Mouse (Mus musculus) limb, embryonic 11.5 days (tissue): ENCODE results near the gene Zbtb22. TPM values are rescaled to one million over a fixed set of nuclear protein-coding genes. Genes with fewer than 3 reads are reported as not detected.
"Not testable (repeated sequence)": the region's sequence is repeated elsewhere in the genome, so short reads cannot be mapped to it uniquely, and the experiment has no call there.

Experiments used
- ATAC-seq: fragments of 200-750 bp; cut with Nextera tagmentation; 2 replicates; pipeline ENCODE4 v1.8.0; 2017; ENCODE audit warnings: low read depth; ENCODE audit not compliant: insufficient number of reproducible peaks, low FRiP score, low TSS enrichment
- DNase-seq: peaks from one replicate; pipeline ENCODE4 v3.0.0-alpha.2; 2015; ENCODE audit warnings: low spot score
- H3K27ac ChIP-seq: fragments of 300-500 bp; sonication (generic); replicated peaks from 2 replicates; pipeline ENCODE4 v1.5.1; 2014; ENCODE audit warnings: low read depth, mild to moderate bottlenecking, low read length
- H3K27me3 ChIP-seq: fragments of 300-500 bp; sonication (generic); 2 replicates; pipeline ENCODE4 v1.6.1; 2014; ENCODE audit warnings: mild to moderate bottlenecking, low read length, mixed read lengths; ENCODE audit not compliant: control insufficient read depth, insufficient read depth
- H3K36me3 ChIP-seq: fragments of 300-500 bp; sonication (generic); 2 replicates; pipeline ENCODE4 v1.6.1; 2014; ENCODE audit warnings: mild to moderate bottlenecking, low read length, moderate library complexity, mixed read lengths; ENCODE audit not compliant: control insufficient read depth, insufficient read depth
- H3K4me1 ChIP-seq: fragments of 300-500 bp; sonication (generic); 2 replicates; pipeline ENCODE4 v1.6.1; 2014; ENCODE audit warnings: low read length, mixed read lengths; ENCODE audit not compliant: control insufficient read depth, insufficient read depth
- H3K4me2 ChIP-seq: fragments of 300-500 bp; sonication (generic); 2 replicates; pipeline ENCODE4 v1.6.1; 2014; ENCODE audit warnings: low read depth, mild to moderate bottlenecking, moderate library complexity; ENCODE audit not compliant: severe bottlenecking
- H3K4me3 ChIP-seq: fragments of 300-500 bp; sonication (generic); 2 replicates; pipeline ENCODE4 v1.5.1; 2014; ENCODE audit warnings: low read depth, low read length
- H3K9ac ChIP-seq: fragments of 300-500 bp; sonication (generic); 2 replicates; pipeline ENCODE4 v1.6.1; 2014; ENCODE audit warnings: mild to moderate bottlenecking, low read length
- H3K9me3 ChIP-seq: fragments of 300-500 bp; sonication (generic); 2 replicates; pipeline ENCODE4 v1.6.1; 2016; ENCODE audit warnings: low read length; ENCODE audit not compliant: control insufficient read depth
- WGBS: fragments of 180-500 bp; shearing (Covaris S2); extraction: QIAGEN DNeasy Blood & Tissue Kit; methylation state at CpG from one replicate; pipeline ENCODE4 v1.1.7; 2014; 5-methylcytosine and 5-hydroxymethylcytosine counted together
- polyA plus RNA-seq: library from polyadenylated mRNA; unstranded; fragments of >200 nt; fragmentation: Nextera tagmentation; extraction: Ambion mirVana; gene quantifications from 2 replicates; pipeline ENCODE4 v1.2.1, GENCODE M21; 2014

Zbtb22 gene
- polyA plus RNA-seq, 1 experiment from 2014 or later: 11.8 TPM

DNA sequence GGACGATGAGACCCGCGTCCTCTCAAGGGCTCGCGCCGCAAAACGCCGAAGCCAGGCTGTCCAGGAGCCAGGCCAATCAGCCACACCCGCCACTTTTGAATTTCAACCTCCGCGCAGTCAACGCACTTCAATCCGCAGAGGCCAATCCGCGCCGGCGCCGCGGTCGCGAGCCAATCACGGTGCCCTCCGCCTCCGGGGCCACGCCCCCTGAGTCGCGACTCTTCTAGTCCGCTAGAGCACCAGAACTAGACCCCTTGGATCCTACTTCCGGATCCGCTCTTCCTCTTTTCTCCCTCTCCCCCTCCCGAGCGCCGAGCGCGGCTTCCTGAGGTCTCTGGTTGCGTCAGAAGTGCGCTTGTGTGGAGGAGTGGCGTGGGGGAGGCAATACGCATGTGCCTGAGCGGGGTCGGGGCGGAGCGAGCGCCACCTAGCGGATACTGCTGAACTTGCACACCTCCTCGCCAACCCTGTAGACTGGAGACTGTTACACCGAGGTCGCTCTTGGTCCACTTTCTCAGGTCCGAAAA, 25.1 kb upstream of the Zbtb22 start, which contains the start of gene Kifc1:
Gene Kifc1, minus strand, starts transcription at position 129 of the 527 bp plus-strand sequence.
- DNase-seq (peak; percentile 100), ATAC-seq (peak; percentile 97)
- H3K4me2 ChIP-seq: peak within 1 kb of the TSS; percentile 60
- H3K4me1 ChIP-seq: no peaks in the 10 kb centered on the region
- under 1% methylated on average over 48 of the region's 49 CpGs for WGBS
- H3K27ac ChIP-seq: no peak within 1 kb of the TSS; the same call in 1 of the 2 replicates
- peak within 1 kb of the TSS; percentile 60 for H3K4me3 ChIP-seq
- H3K9me3 ChIP-seq: no peaks in the 10 kb centered on the region
- H3K9ac ChIP-seq: peak within 1 kb of the TSS; percentile 73
- H3K27me3 ChIP-seq: no peaks in the 10 kb centered on the region
- H3K36me3 ChIP-seq: peaks cover 3% of the 10 kb centered on the region; the same call in 1 of the 2 replicates

- no peak overlapping the region for H3K9ac ChIP-seq
- H3K4me1 ChIP-seq: no peaks in the 10 kb centered on the region
- no peaks in the 10 kb centered on the region for H3K27me3 ChIP-seq
- no peaks in the 10 kb centered on the region for H3K36me3 ChIP-seq
- H3K9me3 ChIP-seq: no peaks in the 10 kb centered on the region
- H3K27ac ChIP-seq: no peak overlapping the region
- ATAC-seq: no peak
- no peak overlapping the region for H3K4me2 ChIP-seq
- no peak for DNase-seq
- 69% methylated on average over 2 of the region's 2 CpGs for WGBS
- H3K4me3 ChIP-seq: no peak overlapping the region
Observed at GRCm38 (mm10) chr17:33891357-33891756, 24.3 kb upstream of the Zbtb22 start.

GRCm38 (mm10) chr17:33891892-33892291, 23.8 kb upstream of the Zbtb22 start:
- DNase-seq, H3K4me2 ChIP-seq, H3K4me1 ChIP-seq, ATAC-seq, H3K36me3 ChIP-seq, H3K27me3 ChIP-seq, H3K27ac ChIP-seq, H3K9me3 ChIP-seq, H3K4me3 ChIP-seq, H3K9ac ChIP-seq: not testable (repeated sequence)
- 67% methylated on average over 6 of the region's 6 CpGs for WGBS

DNA sequence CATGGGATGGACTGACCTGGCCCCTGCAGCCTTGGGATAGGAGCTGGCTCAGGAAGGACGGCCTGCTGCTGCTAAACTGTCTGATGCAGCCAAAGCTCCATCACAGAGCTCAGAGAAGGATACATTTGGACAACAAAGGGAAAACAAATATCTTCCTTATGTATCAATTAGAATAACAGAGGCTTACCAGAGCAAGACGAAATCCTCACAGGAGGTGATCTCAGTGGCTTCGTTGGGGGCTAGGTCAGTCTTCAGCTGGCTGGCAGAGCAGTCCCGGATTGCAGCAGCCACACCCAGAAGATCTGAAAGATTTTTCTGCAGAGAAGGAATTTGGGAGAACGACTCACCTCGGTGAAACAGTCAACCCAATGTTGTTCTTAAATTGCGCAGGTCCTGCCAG, 23.3 kb upstream of the Zbtb22 start:
- H3K4me3 ChIP-seq: no peak overlapping the region
- no peaks in the 10 kb centered on the region for H3K36me3 ChIP-seq
- ATAC-seq (no peak), DNase-seq (no peak)
- H3K4me2 ChIP-seq: no peak overlapping the region
- no peak overlapping the region for H3K9ac ChIP-seq
- no peak overlapping the region for H3K27ac ChIP-seq
- 32% methylated on average over 7 of the region's 7 CpGs for WGBS
- H3K4me1 ChIP-seq: no peaks in the 10 kb centered on the region
- H3K9me3 ChIP-seq: no peaks in the 10 kb centered on the region
- no peaks in the 10 kb centered on the region for H3K27me3 ChIP-seq

DNA sequence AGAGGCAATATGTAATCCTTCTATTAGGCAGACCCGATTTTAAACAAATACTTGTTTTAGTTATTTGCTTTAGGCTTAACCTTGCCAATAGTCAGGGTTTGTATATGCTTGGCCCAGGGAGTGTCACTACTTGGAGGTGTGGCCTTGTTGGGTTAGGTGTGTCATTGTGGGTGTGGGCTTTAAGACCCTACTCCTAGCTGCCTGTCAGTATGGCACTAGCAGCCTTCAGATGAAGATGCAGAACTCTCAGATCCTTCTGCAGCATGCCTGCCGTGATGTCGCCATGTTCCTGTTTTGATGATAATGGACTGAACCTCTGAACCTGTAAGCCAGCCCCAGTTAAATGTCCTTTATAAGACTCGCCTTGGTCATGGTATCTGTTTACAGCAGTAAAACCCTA, 22.7 kb upstream of the Zbtb22 start:
- ATAC-seq, DNase-seq, H3K9me3 ChIP-seq, H3K4me3 ChIP-seq, H3K36me3 ChIP-seq, H3K4me2 ChIP-seq, H3K27ac ChIP-seq, H3K4me1 ChIP-seq, H3K9ac ChIP-seq, H3K27me3 ChIP-seq: not testable (repeated sequence)
- 82% methylated on average over 4 of the region's 4 CpGs for WGBS

GRCm38 (mm10) chr17:33897114-33897794, 18.4 kb upstream of the Zbtb22 start:
- ATAC-seq (no peak), DNase-seq (peak; percentile 65)
- Histone ChIP-seq H3K36me3 (no peaks in the 10 kb centered on the region), H3K9me3 (no peaks in the 10 kb centered on the region), H3K4me2 (no peak overlapping the region), H3K9ac (no peak overlapping the region), H3K4me1 (no peaks in the 10 kb centered on the region), H3K4me3 (no peak overlapping the region), H3K27ac (no peak overlapping the region), H3K27me3 (no peaks in the 10 kb centered on the region)
- 46% methylated on average over 6 of the region's 6 CpGs for WGBS

GRCm38 (mm10) chr17:33898193-33898592, 17.5 kb upstream of the Zbtb22 start:
- H3K9ac ChIP-seq, H3K36me3 ChIP-seq, H3K4me2 ChIP-seq, H3K9me3 ChIP-seq, H3K27ac ChIP-seq, ATAC-seq, H3K4me1 ChIP-seq, H3K4me3 ChIP-seq, H3K27me3 ChIP-seq, DNase-seq: not testable (repeated sequence)
- WGBS: 87% methylated on average over 4 of the region's 4 CpGs

DNA sequence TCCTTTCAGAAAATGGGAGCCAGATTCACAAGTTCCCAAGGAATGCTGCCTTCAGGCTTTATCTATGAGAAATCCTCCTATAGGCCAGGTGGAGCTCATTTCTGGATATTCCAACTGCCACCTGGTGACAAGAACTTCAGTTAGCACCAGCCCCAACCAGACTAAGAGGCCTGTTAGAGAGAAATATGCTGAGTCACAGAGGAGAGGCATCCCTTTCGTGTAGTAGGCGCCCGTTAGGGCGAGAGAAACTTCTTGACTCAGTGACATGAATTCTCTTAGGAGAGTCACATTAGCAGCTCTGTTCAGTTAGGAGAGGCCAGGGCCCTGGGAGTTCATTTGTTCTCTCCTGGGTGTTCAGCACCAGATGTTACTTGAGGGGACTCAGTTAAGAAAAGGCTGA, 16.1 kb upstream of the Zbtb22 start:
- 82% methylated on average over 4 of the region's 4 CpGs for WGBS

More for the DNA sequence above, 16.1 kb upstream of the Zbtb22 start:
- H3K9ac ChIP-seq: no peak overlapping the region
- H3K9me3 ChIP-seq: no peaks in the 10 kb centered on the region
- H3K4me2 ChIP-seq: no peak overlapping the region
- H3K27me3 ChIP-seq: no peaks in the 10 kb centered on the region
- no peak for ATAC-seq
- no peaks in the 10 kb centered on the region for H3K36me3 ChIP-seq
- no peaks in the 10 kb centered on the region for H3K4me1 ChIP-seq
- no peak overlapping the region for H3K4me3 ChIP-seq
- no peak for DNase-seq
- no peak overlapping the region for H3K27ac ChIP-seq
